Mouse (Mus musculus) small intestine, adult 2 months (tissue): ENCODE results near the gene Ntrk3.

Experiments used
- CTCF ChIP-seq: fragments of 200-500 bp; IDR thresholded peaks from 2 replicates; pipeline ENCODE4 v1.5.1; 2012; ENCODE audit warnings: low read depth, mild to moderate bottlenecking, control low read depth, inconsistent platforms, low read length, moderate library complexity, mixed read lengths; ENCODE audit not compliant: insufficient replicate concordance, insufficient read length; ENCODE audit errors: extremely low read depth
- POLR2A ChIP-seq: fragments of 200-500 bp; IDR thresholded peaks from 2 replicates; pipeline ENCODE4 v1.6.1; 2012; ENCODE audit warnings: low read depth, mild to moderate bottlenecking, control low read depth, inconsistent platforms, low read length, moderate library complexity

DNA sequence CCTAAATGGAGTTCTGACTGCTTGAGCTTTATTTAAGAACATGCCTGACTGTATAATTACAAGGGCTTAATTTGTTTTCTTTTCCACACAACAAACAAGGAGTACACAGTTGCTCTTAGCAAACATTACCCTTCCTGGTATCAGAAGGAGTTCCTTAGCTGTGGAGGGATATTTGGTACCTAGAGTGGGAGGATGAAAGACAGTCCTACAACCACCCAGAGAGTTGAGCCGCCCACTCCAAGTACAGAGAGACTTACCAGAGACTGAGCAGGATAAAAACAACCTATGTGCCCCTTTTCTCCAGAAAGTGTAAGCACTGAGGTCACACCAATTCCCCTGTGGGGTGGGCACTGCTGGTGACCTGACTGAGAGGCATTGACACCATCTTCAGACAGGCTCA is 237.8 kb downstream of the Ntrk3 start:
- no peak for TF ChIP-seq POLR2A
- no peak for TF ChIP-seq CTCF
